Mouse (Mus musculus) midbrain, embryonic 10.5 days (tissue): ENCODE results near the gene Golga1. TPM values are rescaled to one million over a fixed set of nuclear protein-coding genes. Genes with fewer than 3 reads are reported as not detected.
A peak's percentile ranks its signal among the peaks of the same experiment; 100 is the strongest.
"Not testable (repeated sequence)": the region's sequence is repeated elsewhere in the genome, so short reads cannot be mapped to it uniquely, and the experiment has no call there.

Source experiments
- DNase-seq: peaks from one replicate; pipeline ENCODE4 v3.0.0-alpha.2; 2017; ENCODE audit warnings: low spot score
- H3K27ac ChIP-seq: fragments of 300-500 bp; sonication (generic); replicated peaks from 2 replicates; pipeline ENCODE4 v1.5.1; 2016; ENCODE audit warnings: mild to moderate bottlenecking
- H3K27me3 ChIP-seq: fragments of 300-500 bp; sonication (generic); 2 replicates; pipeline ENCODE4 v1.6.1; 2016; ENCODE audit warnings: low read depth, mild to moderate bottlenecking; ENCODE audit not compliant: poor library complexity, severe bottlenecking
- H3K36me3 ChIP-seq: fragments of 300-500 bp; sonication (generic); 2 replicates; pipeline ENCODE4 v1.6.1; 2016; ENCODE audit warnings: mild to moderate bottlenecking, moderate library complexity
- H3K4me1 ChIP-seq: fragments of 300-500 bp; sonication (generic); 2 replicates; pipeline ENCODE4 v1.6.1; 2016
- H3K4me3 ChIP-seq: fragments of 300-500 bp; sonication (generic); 2 replicates; pipeline ENCODE4 v1.5.1; 2016; ENCODE audit warnings: mild to moderate bottlenecking, moderate library complexity
- H3K9me3 ChIP-seq: fragments of 300-500 bp; sonication (generic); replicated peaks from 2 replicates; pipeline ENCODE4 v1.6.1; 2016; ENCODE audit warnings: mild to moderate bottlenecking
- WGBS: fragments of 180-500 bp; shearing (Covaris S2); methylation state at CpG from one replicate; pipeline ENCODE4 v1.1.7; 2016; 5-methylcytosine and 5-hydroxymethylcytosine counted together
- polyA plus RNA-seq: library from polyadenylated mRNA; unstranded; fragments of >200 nt; fragmentation: Nextera tagmentation; extraction: Ambion mirVana; gene quantifications from 2 replicates; pipeline ENCODE4 v1.2.1, GENCODE M21; 2016

Golga1 gene
- polyA plus RNA-seq, 1 experiment from 2014 or later, result 27.3 TPM

- no peaks in the 10 kb centered on the region for H3K4me1 ChIP-seq
- peaks cover 90% of the 10 kb centered on the region for H3K36me3 ChIP-seq
- H3K27me3 ChIP-seq, result no peaks in the 10 kb centered on the region
- 89% methylated on average over 1 of the region's 1 CpGs for WGBS
- no peaks in the 10 kb centered on the region for H3K9me3 ChIP-seq
- no peak for DNase-seq
- H3K27ac ChIP-seq, result no peak overlapping the region
- H3K4me3 ChIP-seq, result no peak overlapping the region
Measured at GRCm38 (mm10) chr2:39031611-39032010, 33.7 kb downstream of the Golga1 start.

- 93% methylated on average over 1 of the region's 1 CpGs for WGBS
- peaks cover 95% of the 10 kb centered on the region for H3K36me3 ChIP-seq
Measured at GRCm38 (mm10) chr2:39020004-39020403, 45.3 kb downstream of the Golga1 start.

GRCm38 (mm10) chr2:39016581-39016980 is 48.8 kb downstream of the Golga1 start:
- 86% methylated on average over 3 of the region's 3 CpGs for WGBS
- peaks cover 97% of the 10 kb centered on the region for H3K36me3 ChIP-seq

More at GRCm38 (mm10) chr2:39020004-39020403, 45.3 kb downstream of the Golga1 start:
- Histone ChIP-seq H3K27ac (no peak overlapping the region), H3K4me3 (no peak overlapping the region), H3K27me3 (no peaks in the 10 kb centered on the region), H3K4me1 (no peaks in the 10 kb centered on the region), H3K9me3 (no peaks in the 10 kb centered on the region)
- DNase-seq, result no peak

GRCm38 (mm10) chr2:39012768-39013279 is 52.5 kb downstream of the Golga1 start:
- no peak for DNase-seq
- Histone ChIP-seq H3K4me3 (no peak overlapping the region), H3K4me1 (peaks cover 20% of the 10 kb centered on the region), H3K27ac (no peak overlapping the region), H3K27me3 (no peaks in the 10 kb centered on the region), H3K9me3 (no peaks in the 10 kb centered on the region), H3K36me3 (peaks cover 69% of the 10 kb centered on the region)
- 85% methylated on average over 7 of the region's 7 CpGs for WGBS

More at GRCm38 (mm10) chr2:39016581-39016980, 48.8 kb downstream of the Golga1 start:
- no peaks in the 10 kb centered on the region for H3K9me3 ChIP-seq
- H3K4me1 ChIP-seq, result no peaks in the 10 kb centered on the region
- no peaks in the 10 kb centered on the region for H3K27me3 ChIP-seq
- no peak overlapping the region for H3K4me3 ChIP-seq
- H3K27ac ChIP-seq, result no peak overlapping the region
- DNase-seq, result no peak

GRCm38 (mm10) chr2:39011971-39012370 is 53.4 kb downstream of the Golga1 start:
- no peaks in the 10 kb centered on the region for H3K27me3 ChIP-seq
- 94% methylated on average over 3 of the region's 3 CpGs for WGBS
- peaks cover 23% of the 10 kb centered on the region for H3K4me1 ChIP-seq
- H3K9me3 ChIP-seq, result no peaks in the 10 kb centered on the region
- H3K36me3 ChIP-seq, result peaks cover 61% of the 10 kb centered on the region
- no peak overlapping the region for H3K27ac ChIP-seq
- no peak for DNase-seq
- H3K4me3 ChIP-seq, result no peak overlapping the region

GRCm38 (mm10) chr2:39011264-39011663 is 54.1 kb downstream of the Golga1 start:
- H3K27me3 ChIP-seq, result no peaks in the 10 kb centered on the region
- no peak for DNase-seq
- H3K9me3 ChIP-seq, result no peaks in the 10 kb centered on the region
- no peak overlapping the region for H3K27ac ChIP-seq
- peaks cover 30% of the 10 kb centered on the region for H3K4me1 ChIP-seq
- peaks cover 54% of the 10 kb centered on the region for H3K36me3 ChIP-seq
- no peak overlapping the region for H3K4me3 ChIP-seq

- H3K9me3 ChIP-seq, DNase-seq, H3K27ac ChIP-seq, H3K4me3 ChIP-seq, H3K27me3 ChIP-seq: not testable (repeated sequence)
- WGBS, result 95% methylated on average over 5 of the region's 5 CpGs
- Histone ChIP-seq H3K36me3 (peaks cover 43% of the 10 kb centered on the region), H3K4me1 (peaks cover 38% of the 10 kb centered on the region)
Measured at GRCm38 (mm10) chr2:39010144-39010543, 55.2 kb downstream of the Golga1 start.

GRCm38 (mm10) chr2:39008954-39009365 is 56.4 kb downstream of the Golga1 start:
- H3K9me3 ChIP-seq, result no peaks in the 10 kb centered on the region
- H3K36me3 ChIP-seq, result peaks cover 34% of the 10 kb centered on the region
- peak overlapping the region; percentile 99 for H3K4me3 ChIP-seq
- H3K27me3 ChIP-seq, result no peaks in the 10 kb centered on the region
- WGBS, result 40% methylated on average over 3 of the region's 3 CpGs
- H3K27ac ChIP-seq, result peak overlapping the region; percentile 90
- no peak for DNase-seq
- peaks cover 42% of the 10 kb centered on the region for H3K4me1 ChIP-seq

GRCm38 (mm10) chr2:39008350-39008851 is 56.9 kb downstream of the Golga1 start:
- Histone ChIP-seq H3K4me1 (peaks cover 48% of the 10 kb centered on the region), H3K27ac (peak overlapping the region; percentile 90), H3K36me3 (peaks cover 34% of the 10 kb centered on the region), H3K4me3 (peak overlapping the region; percentile 99), H3K27me3 (no peaks in the 10 kb centered on the region), H3K9me3 (no peaks in the 10 kb centered on the region)
- no peak for DNase-seq
- WGBS, result under 1% methylated on average over 25 of the region's 25 CpGs

- 0% methylated on average over 44 of the region's 44 CpGs for WGBS
- H3K4me1 ChIP-seq, result peaks cover 53% of the 10 kb centered on the region
- peak overlapping the region; percentile 99 for H3K4me3 ChIP-seq
- no peaks in the 10 kb centered on the region for H3K9me3 ChIP-seq
- peak; percentile 96 for DNase-seq
- no peaks in the 10 kb centered on the region for H3K27me3 ChIP-seq
- peak overlapping the region; percentile 90 for H3K27ac ChIP-seq
- peaks cover 34% of the 10 kb centered on the region for H3K36me3 ChIP-seq
Measured at GRCm38 (mm10) chr2:39007865-39008264, 57.5 kb downstream of the Golga1 start.

GRCm38 (mm10) chr2:39006149-39006730 is 59.1 kb downstream of the Golga1 start:
- WGBS, result 91% methylated on average over 14 of the region's 14 CpGs
- peaks cover 62% of the 10 kb centered on the region for H3K4me1 ChIP-seq
- DNase-seq, result no peak
- no peaks in the 10 kb centered on the region for H3K9me3 ChIP-seq
- peak overlapping the region; percentile 94 for H3K4me3 ChIP-seq
- peaks cover 36% of the 10 kb centered on the region for H3K36me3 ChIP-seq
- H3K27me3 ChIP-seq, result no peaks in the 10 kb centered on the region
- H3K27ac ChIP-seq, result no peak overlapping the region

GRCm38 (mm10) chr2:39005574-39006079 is 59.7 kb downstream of the Golga1 start, which contains the start of gene Rpl35:
Gene Rpl35 (minus strand): TSS chr2:39005624.
- 14% methylated on average over 15 of the region's 15 CpGs for WGBS
- Histone ChIP-seq H3K4me1 (peaks cover 58% of the 10 kb centered on the region), H3K9me3 (no peaks in the 10 kb centered on the region), H3K27ac (peak within 1 kb of the TSS; percentile 97), H3K4me3 (peak within 1 kb of the TSS; percentile 94), H3K27me3 (no peaks in the 10 kb centered on the region), H3K36me3 (peaks cover 36% of the 10 kb centered on the region)
- DNase-seq, result no peak

GRCm38 (mm10) chr2:39004880-39005435 is 60.4 kb downstream of the Golga1 start, which contains the start of gene Arpc5l:
Gene Arpc5l (plus strand): TSS chr2:39005348.
- peak within 1 kb of the TSS; percentile 97 for H3K27ac ChIP-seq
- peaks cover 58% of the 10 kb centered on the region for H3K4me1 ChIP-seq
- H3K36me3 ChIP-seq, result peaks cover 43% of the 10 kb centered on the region
- peak within 1 kb of the TSS; percentile 94 for H3K4me3 ChIP-seq
- no peaks in the 10 kb centered on the region for H3K9me3 ChIP-seq
- under 1% methylated on average over 58 of the region's 58 CpGs for WGBS
- H3K27me3 ChIP-seq, result no peaks in the 10 kb centered on the region
- peak; percentile 93 for DNase-seq
